Mouse (Mus musculus) erythroblast, embryonic 14.5 days (primary cell): ENCODE results near the gene Pcp4l1. TPM values are rescaled to one million over a fixed set of nuclear protein-coding genes. Genes with fewer than 3 reads are reported as not detected.

Experiments
- H3K27me3 ChIP-seq: 2 replicates; pipeline ENCODE4 v1.6.1; 2012; ENCODE audit warnings: inconsistent platforms; ENCODE audit not compliant: control insufficient read depth
- H3K36me3 ChIP-seq: 2 replicates; pipeline ENCODE4 v1.6.1; 2012; ENCODE audit warnings: mild to moderate bottlenecking, inconsistent platforms; ENCODE audit not compliant: control insufficient read depth
- H3K4me1 ChIP-seq: 2 replicates; pipeline ENCODE4 v1.6.1; 2012; ENCODE audit warnings: inconsistent platforms; ENCODE audit not compliant: control insufficient read depth
- H3K4me3 ChIP-seq: replicated peaks from 2 replicates; pipeline ENCODE3; 2012; ENCODE audit warnings: moderate library complexity, mild to moderate bottlenecking, inconsistent platforms
- H3K9me3 ChIP-seq: 2 replicates; pipeline ENCODE4 v1.6.1; 2012; ENCODE audit warnings: low read length, inconsistent platforms, mixed read lengths; ENCODE audit not compliant: control insufficient read depth
- GATA1 ChIP-seq: IDR thresholded peaks from 2 replicates; pipeline ENCODE4 v1.6.1; 2012; ENCODE audit warnings: low read length, inconsistent platforms, mixed read lengths
- TAL1 ChIP-seq: IDR thresholded peaks from 3 replicates; pipeline ENCODE4 v1.6.1; 2012; ENCODE audit warnings: low read length, inconsistent platforms, mixed read lengths
- polyA plus RNA-seq: library from polyadenylated mRNA; stranded (reverse); fragments of >175 nt; gene quantifications from 2 replicates; pipeline ENCODE4 v1.2.3, GENCODE M21; 2012

Pcp4l1 gene
- polyA plus RNA-seq, 1 experiment: not detected

GRCm38 (mm10) chr1:171130971-171131370, 65.1 kb downstream of the Pcp4l1 start:
- no peaks in the 10 kb centered on the region for H3K27me3 ChIP-seq
- H3K4me1 ChIP-seq: peaks cover 10% of the 10 kb centered on the region
- no peak overlapping the region for H3K4me3 ChIP-seq
- TF ChIP-seq TAL1 (no peak), GATA1 (no peak)
- peaks cover 79% of the 10 kb centered on the region for H3K36me3 ChIP-seq
- H3K9me3 ChIP-seq: no peaks in the 10 kb centered on the region

- Histone ChIP-seq H3K4me1 (peaks cover 27% of the 10 kb centered on the region), H3K36me3 (peaks cover 67% of the 10 kb centered on the region), H3K27me3 (no peaks in the 10 kb centered on the region), H3K9me3 (no peaks in the 10 kb centered on the region), H3K4me3 (no peak overlapping the region)
- TF ChIP-seq GATA1 (no peak), TAL1 (no peak)
These were observed 66.8 kb downstream of the Pcp4l1 start for GRCm38 (mm10) chr1:171129251-171129650.

- Histone ChIP-seq H3K4me3 (peak overlapping the region; percentile 41), H3K9me3 (no peaks in the 10 kb centered on the region)
- peak; percentile 88 for TF ChIP-seq GATA1
- peak; percentile 86 for TF ChIP-seq TAL1
These were observed 71.7 kb downstream of the Pcp4l1 start for GRCm38 (mm10) chr1:171124398-171124797.

More at GRCm38 (mm10) chr1:171124398-171124797, 71.7 kb downstream of the Pcp4l1 start:
- H3K36me3 ChIP-seq: peaks cover 30% of the 10 kb centered on the region
- no peaks in the 10 kb centered on the region for H3K27me3 ChIP-seq
- H3K4me1 ChIP-seq: peaks cover 69% of the 10 kb centered on the region

Other genes starting within 250 kb of the Pcp4l1 start
- not detected in 2 replicates for gene Fcgr2b, start 219.7 kb downstream of the Pcp4l1 start, polyA plus RNA-seq
- gene Fcgr4, start 177.3 kb downstream of the Pcp4l1 start, polyA plus RNA-seq: not detected in 2 replicates
- gene Fcgr3, start 131.3 kb downstream of the Pcp4l1 start, polyA plus RNA-seq: 0.06 TPM in 1 of 2 replicates, not detected in the other
- 0.37 and 0.64 TPM in 2 replicates for gene Cfap126, start 82.3 kb downstream of the Pcp4l1 start, polyA plus RNA-seq
- 4.9 and 7.2 TPM in 2 replicates for gene Sdhc, start 45.7 kb downstream of the Pcp4l1 start, polyA plus RNA-seq
- not detected in 2 replicates for gene Mpz, start 45.6 kb downstream of the Pcp4l1 start, polyA plus RNA-seq
- gene Nr1i3, start 17.7 kb upstream of the Pcp4l1 start, polyA plus RNA-seq: not detected in 2 replicates
- gene Tomm40l, start 26.2 kb upstream of the Pcp4l1 start, polyA plus RNA-seq: 2.2 TPM in 2 replicates
- gene Apoa2, start 28.8 kb upstream of the Pcp4l1 start, polyA plus RNA-seq: 0.42 and 2.1 TPM in 2 replicates
- 0.13 and 0.17 TPM in 2 replicates for gene Fcer1g, start 38.1 kb upstream of the Pcp4l1 start, polyA plus RNA-seq
- not detected in 2 replicates for gene Adamts4, start 54.2 kb upstream of the Pcp4l1 start, polyA plus RNA-seq
- gene Ndufs2, start 55.1 kb upstream of the Pcp4l1 start, polyA plus RNA-seq: 7.0 and 7.5 TPM in 2 replicates
- 11.1 and 11.6 TPM in 2 replicates for gene B4galt3, start 74.1 kb upstream of the Pcp4l1 start, polyA plus RNA-seq
- 89.9 and 167 TPM in 2 replicates for gene Ppox, start 84.9 kb upstream of the Pcp4l1 start, polyA plus RNA-seq
- 8.4 and 13.0 TPM in 2 replicates for gene Usp21, start 91.7 kb upstream of the Pcp4l1 start, polyA plus RNA-seq
- 3.9 and 4.8 TPM in 2 replicates for gene Ufc1, start 98.8 kb upstream of the Pcp4l1 start, polyA plus RNA-seq
- gene Dedd, start 132.9 kb upstream of the Pcp4l1 start, polyA plus RNA-seq: 1.6 and 1.7 TPM in 2 replicates
- gene Nit1, start 149.4 kb upstream of the Pcp4l1 start, polyA plus RNA-seq: 0.98 TPM in 2 replicates
- gene Pfdn2, start 149.4 kb upstream of the Pcp4l1 start, polyA plus RNA-seq: 1.4 and 2.0 TPM in 2 replicates
- gene Klhdc9, start 164.5 kb upstream of the Pcp4l1 start, polyA plus RNA-seq: 0.14 TPM in 1 of 2 replicates, not detected in the other
- not detected in 2 replicates for gene Nectin4, start 173.8 kb upstream of the Pcp4l1 start, polyA plus RNA-seq
- 0.06 and 0.07 TPM in 2 replicates for gene Arhgap30, start 192.7 kb upstream of the Pcp4l1 start, polyA plus RNA-seq
- 1.2 and 3.6 TPM in 2 replicates for gene Usf1, start 215.0 kb upstream of the Pcp4l1 start, polyA plus RNA-seq
- not detected in 2 replicates for gene Tstd1, start 222.6 kb upstream of the Pcp4l1 start, polyA plus RNA-seq
- 0.08 TPM in 1 of 2 replicates, not detected in the other for gene F11r, start 241.3 kb upstream of the Pcp4l1 start, polyA plus RNA-seq